Mouse (Mus musculus): ENCODE results near the gene Bag3.

DNA sequence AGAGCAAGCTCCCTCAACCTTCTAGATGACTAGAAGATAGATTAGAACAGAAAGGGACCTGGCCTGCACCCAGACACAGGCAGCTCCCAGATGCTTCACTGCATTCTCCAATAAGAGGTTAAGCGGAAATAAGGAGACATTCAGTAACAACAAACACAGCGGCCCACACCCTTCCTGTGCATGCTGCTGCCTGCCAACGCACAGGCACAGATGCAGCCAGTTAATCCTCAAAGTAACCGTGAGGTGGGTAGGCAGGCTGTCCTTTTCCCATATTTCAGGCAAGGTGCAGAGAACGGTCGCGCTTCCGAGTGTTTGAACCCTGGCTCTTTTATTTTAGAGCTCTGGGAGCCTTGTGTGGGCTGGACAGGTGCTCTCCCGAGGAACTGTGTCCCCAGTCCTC, 17.8 kb downstream of the Bag3 start:
- TF ChIP-seq POLR2A (IDR thresholded peaks at IDR 0.05; ENCODE audit: control insufficient read depth, low read depth, low read length) (no peak), CTCF (IDR thresholded peaks at IDR 0.05; ENCODE audit: control insufficient read depth, insufficient read depth, insufficient replicate concordance, low read depth, low read length) (no peak)
